Mouse (Mus musculus): Measurements from ENCODE around the gene Il21r. TPM values are rescaled to one million over a fixed set of nuclear protein-coding genes. Genes with fewer than 3 reads are reported as not detected.

The Il21r gene
- total and polyA plus RNA-seq, 2 experiments from 2014 or later: 0.12 TPM; not detected in 1

GRCm38 (mm10) chr7:125674916-125675315 lies 71.7 kb downstream of the Il21r start:
- DNase-seq (ENCODE audit: low spot score) (peak; percentile 14), ATAC-seq (ENCODE audit: insufficient read depth, low read depth) (no peak)
- Histone ChIP-seq H3K36me3 (replicated peaks; ENCODE audit: control insufficient read depth, insufficient read depth, low read length) (peaks cover 98% of the 10 kb centered on the region), H3K9ac (replicated peaks; ENCODE audit: low read depth, low read length) (no peak overlapping the region), H3K27ac (ENCODE audit: low read depth) (no peak overlapping the region), H3K27me3 (ENCODE audit: control insufficient read depth, insufficient read depth, low read length) (no peaks in the 10 kb centered on the region), H3K4me1 (ENCODE audit: control insufficient read depth, insufficient read depth) (no peaks in the 10 kb centered on the region), H3K9me3 (replicated peaks; ENCODE audit: control insufficient read depth, low read length) (no peaks in the 10 kb centered on the region), H3K4me3 (ENCODE audit: low read depth, low read length) (no peak overlapping the region), H3K4me2 (ENCODE audit: low read depth, low read length) (no peak overlapping the region)
- 71% methylated on average over 2 of the region's 2 CpGs for WGBS
- TF ChIP-seq EP300 (IDR thresholded peaks at IDR 0.05; ENCODE audit: low read depth): no peak
- peak; percentile 77 for TF ChIP-seq CTCF (IDR thresholded peaks at IDR 0.05; ENCODE audit: low read depth)

- H3K36me3 ChIP-seq (replicated peaks; ENCODE audit: control insufficient read depth, insufficient read depth, low read length): peaks cover 91% of the 10 kb centered on the region
- H3K4me1 ChIP-seq (ENCODE audit: control insufficient read depth, insufficient read depth): no peaks in the 10 kb centered on the region
- no peak for DNase-seq (ENCODE audit: low spot score)
Observed at GRCm38 (mm10) chr7:125678756-125679155, 75.5 kb downstream of the Il21r start.

GRCm38 (mm10) chr7:125679936-125680335 lies 76.7 kb downstream of the Il21r start:
- WGBS: 85% methylated on average over 9 of the region's 9 CpGs
- Histone ChIP-seq H3K4me2 (ENCODE audit: low read depth, low read length) (no peak overlapping the region), H3K4me3 (ENCODE audit: low read depth, low read length) (no peak overlapping the region), H3K9ac (replicated peaks; ENCODE audit: low read depth, low read length) (no peak overlapping the region), H3K27ac (ENCODE audit: low read depth) (no peak overlapping the region), H3K27me3 (ENCODE audit: control insufficient read depth, insufficient read depth, low read length) (no peaks in the 10 kb centered on the region), H3K9me3 (replicated peaks; ENCODE audit: control insufficient read depth, low read length) (no peaks in the 10 kb centered on the region), H3K4me1 (ENCODE audit: control insufficient read depth, insufficient read depth) (no peaks in the 10 kb centered on the region), H3K36me3 (replicated peaks; ENCODE audit: control insufficient read depth, insufficient read depth, low read length) (peaks cover 87% of the 10 kb centered on the region)
- TF ChIP-seq EP300 (IDR thresholded peaks at IDR 0.05; ENCODE audit: low read depth) (no peak), CTCF (IDR thresholded peaks at IDR 0.05; ENCODE audit: low read depth) (no peak)
- ATAC-seq (ENCODE audit: insufficient read depth, low read depth) (no peak), DNase-seq (ENCODE audit: low spot score) (no peak)

More at GRCm38 (mm10) chr7:125678756-125679155, 75.5 kb downstream of the Il21r start:
- Histone ChIP-seq H3K4me3 (ENCODE audit: low read depth, low read length) (no peak overlapping the region), H3K27me3 (ENCODE audit: control insufficient read depth, insufficient read depth, low read length) (no peaks in the 10 kb centered on the region), H3K27ac (ENCODE audit: low read depth) (no peak overlapping the region), H3K9me3 (replicated peaks; ENCODE audit: control insufficient read depth, low read length) (no peaks in the 10 kb centered on the region), H3K4me2 (ENCODE audit: low read depth, low read length) (no peak overlapping the region), H3K9ac (replicated peaks; ENCODE audit: low read depth, low read length) (no peak overlapping the region)
- ATAC-seq (ENCODE audit: insufficient read depth, low read depth): no peak
- WGBS: 69% methylated on average over 8 of the region's 8 CpGs
- no peak for TF ChIP-seq EP300 (IDR thresholded peaks at IDR 0.05; ENCODE audit: low read depth)
- no peak for TF ChIP-seq CTCF (IDR thresholded peaks at IDR 0.05; ENCODE audit: low read depth)

Other genes with a start within 250 kb of the Il21r start
- gene Kdm8, start 158.8 kb upstream of the Il21r start, total RNA-seq (2014; rRNA removed; ENCODE audit: low replicate concordance): 4.0 and 6.8 TPM in 2 replicates
- 3.7 and 3.8 TPM in 2 replicates for gene Kdm8, start 158.8 kb upstream of the Il21r start, polyA plus RNA-seq (2015; fragmentation: Nextera tagmentation; extraction: Ambion mirVana)
- 37.0 and 50.3 TPM in 2 replicates for gene Nsmce1, start 111.8 kb upstream of the Il21r start, total RNA-seq (2014; rRNA removed; ENCODE audit: low replicate concordance)
- gene Nsmce1, start 111.8 kb upstream of the Il21r start, polyA plus RNA-seq (2015; fragmentation: Nextera tagmentation; extraction: Ambion mirVana): 96.0 and 96.4 TPM in 2 replicates
- gene Il4ra, start 51.3 kb upstream of the Il21r start, total RNA-seq (2014; rRNA removed; ENCODE audit: low replicate concordance): 19.5 and 30.7 TPM in 2 replicates
- 4.8 and 5.1 TPM in 2 replicates for gene Il4ra, start 51.3 kb upstream of the Il21r start, polyA plus RNA-seq (2015; fragmentation: Nextera tagmentation; extraction: Ambion mirVana)
- gene Gtf3c1, start 104.4 kb downstream of the Il21r start, total RNA-seq (2014; rRNA removed; ENCODE audit: low replicate concordance): 66.6 and 70.8 TPM in 2 replicates
- 14.5 and 14.9 TPM in 2 replicates for gene Gtf3c1, start 104.4 kb downstream of the Il21r start, polyA plus RNA-seq (2015; fragmentation: Nextera tagmentation; extraction: Ambion mirVana)
- 19.1 and 23.9 TPM in 2 replicates for gene D430042O09Rik, start 104.5 kb downstream of the Il21r start, total RNA-seq (2014; rRNA removed; ENCODE audit: low replicate concordance)
- gene D430042O09Rik, start 104.5 kb downstream of the Il21r start, polyA plus RNA-seq (2015; fragmentation: Nextera tagmentation; extraction: Ambion mirVana): 3.4 and 4.5 TPM in 2 replicates